Comparison of ENCODE assay signal across 12 mouse cellular contexts in the genomic region with DNA sequence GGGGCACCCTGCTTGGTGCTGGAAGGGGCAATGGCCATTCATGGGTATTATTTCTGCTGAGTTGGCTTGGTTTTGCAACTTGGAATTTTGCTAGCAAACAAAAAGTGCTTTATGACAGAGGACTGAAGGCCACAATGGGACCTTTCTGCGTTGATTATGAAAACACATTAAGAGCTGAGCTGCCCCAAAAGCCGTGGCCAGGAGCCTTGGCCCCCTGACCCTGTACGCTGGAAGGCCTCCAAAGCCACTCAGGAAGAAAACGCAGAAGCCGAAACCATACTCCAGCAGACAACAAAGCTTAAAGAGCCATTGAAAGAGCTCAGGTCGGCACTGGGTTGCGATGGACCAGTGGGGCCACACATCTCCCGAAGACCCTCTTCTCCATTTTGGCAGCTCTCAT. TPM values are rescaled to one million over a fixed set of nuclear protein-coding genes. Genes with fewer than 3 reads are reported as not detected.
DNase-seq lines count a peak whose midpoint lies in the region; ATAC-seq and TF ChIP-seq lines count a peak whose summit lies in the region.
"Had no signal": no experiment of that assay in that cellular context is flagged by ENCODE, and none has a peak within 500 bp of the region (broad histone marks: within the 10 kb centered on the region; RNA-seq: fewer than 3 reads in every experiment).

No protein-coding gene starts in this region.

- no peaks in the 10 kb centered on the region for H3K9me3 ChIP-seq in heart, embryonic 13.5 days
- no peaks in the 10 kb centered on the region for H3K9me3 ChIP-seq in intestine, embryonic 16.5 days (ENCODE audit: control insufficient read depth, low read length)
- H3K9me3 ChIP-seq: midbrain, embryonic 12.5 days had no signal

- no peak overlapping the region for H3K4me2 ChIP-seq in heart, embryonic 13.5 days
- H3K4me2 ChIP-seq in intestine, embryonic 16.5 days (ENCODE audit: low read depth, low read length), result no peak overlapping the region
- H3K4me2 ChIP-seq: midbrain, embryonic 12.5 days had no signal

- TF ChIP-seq POLR2A in testis, adult 2 months (IDR thresholded peaks at IDR 0.05; ENCODE audit: control insufficient read depth, low read depth, low read length), result no peak

- no peak overlapping the region for H3K4me3 ChIP-seq in heart, embryonic 13.5 days
- no peak overlapping the region for H3K4me3 ChIP-seq in intestine, embryonic 16.5 days (ENCODE audit: low read length)
- H3K4me3 ChIP-seq in testis, adult 2 months (ENCODE audit: control insufficient read depth, low read depth, low read length), result no peak overlapping the region
- H3K4me3 ChIP-seq: midbrain, embryonic 12.5 days had no signal

- no peaks in the 10 kb centered on the region; the same call in 1 of the 2 replicates for H3K36me3 ChIP-seq in heart, embryonic 13.5 days
- H3K36me3 ChIP-seq in intestine, embryonic 16.5 days (ENCODE audit: control insufficient read depth, insufficient read depth, low read length), result no peaks in the 10 kb centered on the region
- H3K36me3 ChIP-seq in testis, adult 2 months (ENCODE audit: control insufficient read depth, insufficient read depth, low read length), result no peaks in the 10 kb centered on the region
- H3K36me3 ChIP-seq: midbrain, embryonic 12.5 days had no signal

- TF ChIP-seq CTCF in testis, adult 2 months (IDR thresholded peaks at IDR 0.05; ENCODE audit: control insufficient read depth, insufficient read depth, insufficient replicate concordance, low read depth, low read length), result no peak

- intact Hi-C loops in heart, postnatal 25 days (cut with DNase I), result loop anchor here (5.0 kb wide), 1 partner anchor 38 kb away; no protein-coding TSS in a partner anchor

- no peaks in the 10 kb centered on the region for H3K27me3 ChIP-seq in heart, embryonic 13.5 days (replicated peaks)
- H3K27me3 ChIP-seq in intestine, embryonic 16.5 days (replicated peaks; ENCODE audit: control insufficient read depth, insufficient read depth, low read length), result no peaks in the 10 kb centered on the region
- no peaks in the 10 kb centered on the region for H3K27me3 ChIP-seq in testis, adult 2 months (ENCODE audit: control insufficient read depth, insufficient read depth, low read length)
- H3K27me3 ChIP-seq: CH12.LX; midbrain, embryonic 12.5 days had no signal

- DNase-seq in heart, postnatal 25 days (ENCODE audit: low spot score), result no peak
- peak; percentile 79 for DNase-seq in ovary, adult 18-20 months (ENCODE audit: low spot score)
- DNase-seq in ovary, postnatal 10 days (ENCODE audit: low spot score), result no peak
- no peak for DNase-seq in right cerebral cortex, postnatal 4 days
- no peak for DNase-seq in frontal cortex, postnatal 14 days (ENCODE audit: low spot score in 2 of 2)
- DNase-seq: forebrain, postnatal 0 days; thymus, postnatal 36 days had no signal

- peaks cover 73% of the 10 kb centered on the region for H3K4me1 ChIP-seq in heart, embryonic 13.5 days
- peaks cover 69% of the 10 kb centered on the region for H3K4me1 ChIP-seq in intestine, embryonic 16.5 days (ENCODE audit: control insufficient read depth, insufficient read depth, low read length)
- peaks cover 4% of the 10 kb centered on the region for H3K4me1 ChIP-seq in testis, adult 2 months (ENCODE audit: control insufficient read depth, insufficient read depth, low read length)

- H3K9ac ChIP-seq in heart, embryonic 13.5 days, result peak overlapping the region; percentile 8
- peak overlapping the region; percentile 27; the same call in 1 of the 2 replicates for H3K9ac ChIP-seq in intestine, embryonic 16.5 days (ENCODE audit: low read depth, low read length)
- H3K9ac ChIP-seq: forebrain, postnatal 0 days; midbrain, embryonic 12.5 days had no signal

- H3K27ac ChIP-seq in heart, embryonic 13.5 days (replicated peaks), result 0 out of 2 replicates have a peak overlapping the region, but pooled peaks have one; percentile 20
- H3K27ac ChIP-seq in intestine, embryonic 16.5 days (ENCODE audit: low read length), result 0 out of 2 replicates have a peak overlapping the region, but pooled peaks have one; percentile 12
- H3K27ac ChIP-seq in testis, adult 2 months (ENCODE audit: control insufficient read depth, insufficient read depth, low read depth, low read length), result peak overlapping the region; percentile 67
- H3K27ac ChIP-seq: midbrain, embryonic 12.5 days had no signal

- WGBS in heart, embryonic 13.5 days, result 73% methylated on average over 8 of the region's 8 CpGs
- WGBS in intestine, embryonic 16.5 days, result 48% methylated on average over 8 of the region's 8 CpGs

- ATAC-seq in heart, embryonic 13.5 days (ENCODE audit: extremely low read depth, insufficient number of reproducible peaks, low FRiP score, low TSS enrichment), result no peak
- ATAC-seq in intestine, embryonic 16.5 days, result no peak
- ATAC-seq: forebrain, postnatal 0 days had no signal

RNA-seq across cellular contexts. Expression of a gene that starts 47.2 kb away (rescaled TPM):
- polyA plus RNA-seq in heart, embryonic 13.5 days (2015; fragmentation: Nextera tagmentation; extraction: Ambion mirVana), result 2.2 and 2.4 TPM in 2 replicates
- 1 to 10 TPM; 7.3 TPM for total RNA-seq in heart, postnatal 25 days (2021)
- 4.1 and 4.6 TPM in 2 replicates for polyA plus RNA-seq in intestine, embryonic 16.5 days (2015; fragmentation: Nextera tagmentation; extraction: Ambion mirVana)
- polyA plus RNA-seq in testis, adult 2 months (2012; rRNA removed), result 6.7 and 9.4 TPM in 2 replicates

Comparison
In these comparisons a context has a peak if more than half of its experiments do, and no peak if none do; other contexts are left out.
1. H3K27ac ChIP-seq: peak in every context shown above with its lines; median percentile 67 in testis, adult 2 months; 20 in heart, embryonic 13.5 days; 12 in intestine, embryonic 16.5 days.